Mouse (Mus musculus): Measurements from ENCODE around the gene Kcnq1. TPM values are rescaled to one million over a fixed set of nuclear protein-coding genes. Genes with fewer than 3 reads are reported as not detected.

Kcnq1 gene
- polyA plus RNA-seq, 1 experiment from 2014 or later = 1.8 TPM

GRCm38 (mm10) chr7:143265386-143265785 lies 159.2 kb downstream of the Kcnq1 start:
- ATAC-seq (replicated peaks) = no peak
- Histone ChIP-seq H3K9me3 (no peaks in the 10 kb centered on the region), H3K27ac (no peak overlapping the region), H3K36me3 (replicated peaks) (no peaks in the 10 kb centered on the region), H3K4me2 (no peak overlapping the region), H3K4me3 (no peak overlapping the region), H3K4me1 (no peaks in the 10 kb centered on the region; the same call in 1 of the 2 replicates), H3K27me3 (replicated peaks) (no peaks in the 10 kb centered on the region), H3K9ac (no peak overlapping the region)
- WGBS = 94% methylated on average over 11 of the region's 11 CpGs

- no peak overlapping the region for H3K4me3 ChIP-seq
- H3K27me3 ChIP-seq (replicated peaks) = no peaks in the 10 kb centered on the region
- H3K9ac ChIP-seq = no peak overlapping the region
- no peaks in the 10 kb centered on the region for H3K9me3 ChIP-seq
- H3K4me2 ChIP-seq = no peak overlapping the region
- WGBS = 50% methylated on average over 8 of the region's 8 CpGs
- no peak for ATAC-seq (replicated peaks)
- no peak overlapping the region for H3K27ac ChIP-seq
- no peaks in the 10 kb centered on the region for H3K36me3 ChIP-seq (replicated peaks)
- H3K4me1 ChIP-seq = no peaks in the 10 kb centered on the region; the same call in 1 of the 2 replicates
These were observed 159.8 kb downstream of the Kcnq1 start for GRCm38 (mm10) chr7:143265829-143266438.

- Histone ChIP-seq H3K4me3 (no peak overlapping the region), H3K27me3 (replicated peaks) (no peaks in the 10 kb centered on the region), H3K9me3 (no peaks in the 10 kb centered on the region), H3K4me1 (no peaks in the 10 kb centered on the region), H3K9ac (no peak overlapping the region), H3K27ac (no peak overlapping the region), H3K36me3 (replicated peaks) (no peaks in the 10 kb centered on the region), H3K4me2 (no peak overlapping the region)
- ATAC-seq (replicated peaks) = no peak
- WGBS = 77% methylated on average over 4 of the region's 4 CpGs
These were observed 167.6 kb downstream of the Kcnq1 start for GRCm38 (mm10) chr7:143273747-143274146.

GRCm38 (mm10) chr7:143275030-143275429 lies 168.9 kb downstream of the Kcnq1 start:
- H3K36me3 ChIP-seq (replicated peaks) = no peaks in the 10 kb centered on the region
- ATAC-seq (replicated peaks) = no peak
- H3K9ac ChIP-seq = no peak overlapping the region
- H3K27ac ChIP-seq = no peak overlapping the region
- H3K4me1 ChIP-seq = no peaks in the 10 kb centered on the region
- no peaks in the 10 kb centered on the region for H3K27me3 ChIP-seq (replicated peaks)
- no peaks in the 10 kb centered on the region for H3K9me3 ChIP-seq
- no peak overlapping the region for H3K4me2 ChIP-seq
- no peak overlapping the region for H3K4me3 ChIP-seq
- 87% methylated on average over 7 of the region's 7 CpGs for WGBS

GRCm38 (mm10) chr7:143283625-143284024 lies 177.5 kb downstream of the Kcnq1 start:
- Histone ChIP-seq H3K4me2 (no peak overlapping the region), H3K4me1 (peaks cover 13% of the 10 kb centered on the region), H3K27ac (no peak overlapping the region), H3K27me3 (replicated peaks) (no peaks in the 10 kb centered on the region), H3K9me3 (no peaks in the 10 kb centered on the region), H3K9ac (no peak overlapping the region), H3K4me3 (no peak overlapping the region), H3K36me3 (replicated peaks) (no peaks in the 10 kb centered on the region)
- ATAC-seq (replicated peaks) = no peak
- 91% methylated on average over 2 of the region's 2 CpGs for WGBS

- no peak overlapping the region for H3K4me2 ChIP-seq
- H3K9ac ChIP-seq = no peak overlapping the region
- peaks cover 24% of the 10 kb centered on the region for H3K4me1 ChIP-seq
- WGBS = 33% methylated on average over 1 of the region's 1 CpGs
- H3K9me3 ChIP-seq = no peaks in the 10 kb centered on the region
- no peaks in the 10 kb centered on the region for H3K36me3 ChIP-seq (replicated peaks)
- no peaks in the 10 kb centered on the region for H3K27me3 ChIP-seq (replicated peaks)
- no peak overlapping the region for H3K4me3 ChIP-seq
- ATAC-seq (replicated peaks) = no peak
- no peak overlapping the region for H3K27ac ChIP-seq
These were observed 178.7 kb downstream of the Kcnq1 start for GRCm38 (mm10) chr7:143284866-143285265.

GRCm38 (mm10) chr7:143285440-143285839 lies 179.3 kb downstream of the Kcnq1 start:
- Histone ChIP-seq H3K27me3 (replicated peaks) (no peaks in the 10 kb centered on the region), H3K4me1 (peaks cover 24% of the 10 kb centered on the region), H3K9ac (no peak overlapping the region), H3K27ac (no peak overlapping the region), H3K9me3 (no peaks in the 10 kb centered on the region), H3K4me3 (no peak overlapping the region), H3K36me3 (replicated peaks) (no peaks in the 10 kb centered on the region), H3K4me2 (no peak overlapping the region)
- 89% methylated on average over 3 of the region's 3 CpGs for WGBS
- ATAC-seq (replicated peaks) = no peak

GRCm38 (mm10) chr7:143286532-143287290 lies 180.5 kb downstream of the Kcnq1 start:
- no peak overlapping the region for H3K27ac ChIP-seq
- H3K9ac ChIP-seq = no peak overlapping the region
- H3K27me3 ChIP-seq (replicated peaks) = no peaks in the 10 kb centered on the region
- no peaks in the 10 kb centered on the region for H3K9me3 ChIP-seq
- 43% methylated on average over 8 of the region's 8 CpGs for WGBS
- no peak overlapping the region for H3K4me2 ChIP-seq
- H3K4me1 ChIP-seq = peaks cover 34% of the 10 kb centered on the region
- H3K4me3 ChIP-seq = no peak overlapping the region
- no peak for ATAC-seq (replicated peaks)
- no peaks in the 10 kb centered on the region for H3K36me3 ChIP-seq (replicated peaks)

- Histone ChIP-seq H3K4me1 (peaks cover 42% of the 10 kb centered on the region), H3K4me2 (no peak overlapping the region), H3K4me3 (no peak overlapping the region), H3K9me3 (no peaks in the 10 kb centered on the region), H3K9ac (no peak overlapping the region), H3K36me3 (replicated peaks) (no peaks in the 10 kb centered on the region), H3K27ac (no peak overlapping the region), H3K27me3 (replicated peaks) (no peaks in the 10 kb centered on the region)
- 87% methylated on average over 7 of the region's 7 CpGs for WGBS
- ATAC-seq (replicated peaks) = no peak
These were observed 182.0 kb downstream of the Kcnq1 start for GRCm38 (mm10) chr7:143288135-143288534.

- ATAC-seq (replicated peaks) = no peak
- no peaks in the 10 kb centered on the region for H3K36me3 ChIP-seq (replicated peaks)
- no peak overlapping the region for H3K27ac ChIP-seq
- no peaks in the 10 kb centered on the region for H3K9me3 ChIP-seq
- no peak overlapping the region for H3K4me2 ChIP-seq
- peaks cover 46% of the 10 kb centered on the region for H3K4me1 ChIP-seq
- no peak overlapping the region for H3K9ac ChIP-seq
- 66% methylated on average over 3 of the region's 3 CpGs for WGBS
- H3K4me3 ChIP-seq = no peak overlapping the region
- H3K27me3 ChIP-seq (replicated peaks) = no peaks in the 10 kb centered on the region
These were observed 183.1 kb downstream of the Kcnq1 start for GRCm38 (mm10) chr7:143289082-143289849.

- Histone ChIP-seq H3K9me3 (no peaks in the 10 kb centered on the region), H3K4me1 (peaks cover 22% of the 10 kb centered on the region), H3K4me3 (peak overlapping the region; percentile 46), H3K4me2 (peak overlapping the region; percentile 49), H3K9ac (peak overlapping the region; percentile 37), H3K27ac (peak overlapping the region; percentile 80), H3K27me3 (replicated peaks) (no peaks in the 10 kb centered on the region), H3K36me3 (replicated peaks) (no peaks in the 10 kb centered on the region)
- no peak for ATAC-seq (replicated peaks)
- 49% methylated on average over 20 of the region's 20 CpGs for WGBS
These were observed 188.7 kb downstream of the Kcnq1 start for GRCm38 (mm10) chr7:143294690-143295355.
